Mouse (Mus musculus) midbrain, postnatal 0 days (tissue): ENCODE measurements around the gene Pknox2. TPM values are rescaled to one million over a fixed set of nuclear protein-coding genes. Genes with fewer than 3 reads are reported as not detected.
A peak's percentile ranks its signal among the peaks of the same experiment; 100 is the strongest.

Experiments
- ATAC-seq: fragments of 200-750 bp; cut with Nextera tagmentation; 2 replicates; pipeline ENCODE4 v1.8.0; 2017; ENCODE audit warnings: moderate number of reproducible peaks, mild to moderate bottlenecking, moderate TSS enrichment, moderate library complexity; ENCODE audit not compliant: low FRiP score
- DNase-seq: peaks from one replicate; pipeline ENCODE4 v3.0.0-alpha.2; 2015; ENCODE audit warnings: low spot score
- H3K27ac ChIP-seq: fragments of 300-500 bp; sonication (generic); 2 replicates; pipeline ENCODE4 v1.5.1; 2014; ENCODE audit warnings: low read depth, mild to moderate bottlenecking, low read length, mixed read lengths
- H3K27me3 ChIP-seq: fragments of 300-500 bp; sonication (generic); 2 replicates; pipeline ENCODE4 v1.6.1; 2014; ENCODE audit warnings: low read length, control low read depth, mixed read lengths; ENCODE audit not compliant: insufficient read depth
- H3K36me3 ChIP-seq: fragments of 300-500 bp; sonication (generic); 2 replicates; pipeline ENCODE4 v1.6.1; 2014; ENCODE audit warnings: low read length, control low read depth, mixed read lengths; ENCODE audit not compliant: insufficient read depth
- H3K4me1 ChIP-seq: fragments of 300-500 bp; sonication (generic); 2 replicates; pipeline ENCODE4 v1.6.1; 2014; ENCODE audit warnings: mild to moderate bottlenecking, control low read depth, antibody characterized with exemption, low read length, mixed read lengths; ENCODE audit not compliant: insufficient read depth
- H3K4me2 ChIP-seq: fragments of 300-500 bp; sonication (generic); 2 replicates; pipeline ENCODE4 v1.6.1; 2014; ENCODE audit warnings: low read depth, mild to moderate bottlenecking, low read length, mixed read lengths; ENCODE audit not compliant: poor library complexity, severe bottlenecking
- H3K4me3 ChIP-seq: fragments of 300-500 bp; sonication (generic); 2 replicates; pipeline ENCODE4 v1.5.1; 2014; ENCODE audit warnings: low read depth, mild to moderate bottlenecking, low read length, moderate library complexity
- H3K9ac ChIP-seq: fragments of 300-500 bp; sonication (generic); replicated peaks from 2 replicates; pipeline ENCODE4 v1.6.1; 2014; ENCODE audit warnings: mild to moderate bottlenecking, low read length, moderate library complexity, mixed read lengths; ENCODE audit not compliant: poor library complexity, severe bottlenecking
- H3K9me3 ChIP-seq: fragments of 300-500 bp; sonication (generic); 2 replicates; pipeline ENCODE4 v1.6.1; 2016; ENCODE audit warnings: low read length, control low read depth
- CTCF ChIP-seq: IDR thresholded peaks from 2 replicates; pipeline ENCODE4 v1.5.1; 2016; ENCODE audit warnings: antibody characterized with exemption, mild to moderate bottlenecking
- WGBS: fragments of 180-500 bp; shearing (Covaris S2); extraction: QIAGEN DNeasy Blood & Tissue Kit; methylation state at CpG from one replicate; pipeline ENCODE4 v1.1.7; 2014; 5-methylcytosine and 5-hydroxymethylcytosine counted together
- polyA plus RNA-seq: library from polyadenylated mRNA; unstranded; fragments of >200 nt; fragmentation: Nextera tagmentation; extraction: Ambion mirVana; gene quantifications from 2 replicates; pipeline ENCODE4 v1.2.1, GENCODE M21; 2015
- total RNA-seq: library from RNA; depleted of rRNA; stranded (reverse); fragments of >200 nt; gene quantifications from 2 replicates; pipeline ENCODE4 v1.2.3, GENCODE M21; 2014

The Pknox2 gene
- total and polyA plus RNA-seq, 2 experiments from 2014 or later = 23.6 to 26.6 TPM

- peaks cover 13% of the 10 kb centered on the region for H3K4me1 ChIP-seq
- H3K27me3 ChIP-seq = no peaks in the 10 kb centered on the region
- H3K4me2 ChIP-seq = no peak overlapping the region
- H3K9ac ChIP-seq = no peak overlapping the region
- no peak overlapping the region for H3K27ac ChIP-seq
- no peak for DNase-seq
- no peaks in the 10 kb centered on the region for H3K9me3 ChIP-seq
- H3K4me3 ChIP-seq = no peak overlapping the region
- ATAC-seq = no peak
- TF ChIP-seq CTCF = no peak
- no peaks in the 10 kb centered on the region for H3K36me3 ChIP-seq
- WGBS = 86% methylated on average over 5 of the region's 5 CpGs
These were observed 200.0 kb downstream of the Pknox2 start for GRCm38 (mm10) chr9:36947056-36947694.

- DNase-seq = no peak
- no peak for TF ChIP-seq CTCF
- no peak for ATAC-seq
- no peak overlapping the region; the same call in 1 of the 2 replicates for H3K27ac ChIP-seq
- no peaks in the 10 kb centered on the region for H3K9me3 ChIP-seq
- H3K4me3 ChIP-seq = no peak overlapping the region
- peaks cover 2% of the 10 kb centered on the region; the same call in 1 of the 2 replicates for H3K4me1 ChIP-seq
- 46% methylated on average over 7 of the region's 7 CpGs for WGBS
- H3K27me3 ChIP-seq = no peaks in the 10 kb centered on the region
- H3K9ac ChIP-seq = no peak overlapping the region
- no peaks in the 10 kb centered on the region for H3K36me3 ChIP-seq
- H3K4me2 ChIP-seq = no peak overlapping the region
These were observed 202.4 kb downstream of the Pknox2 start for GRCm38 (mm10) chr9:36944843-36945242.

GRCm38 (mm10) chr9:36942561-36942960, 204.6 kb downstream of the Pknox2 start:
- 79% methylated on average over 2 of the region's 2 CpGs for WGBS
- H3K27me3 ChIP-seq = no peaks in the 10 kb centered on the region
- 0 out of 2 replicates have a peak, but pooled peaks cover 2% of the 10 kb centered on the region for H3K4me1 ChIP-seq
- no peaks in the 10 kb centered on the region for H3K36me3 ChIP-seq
- no peak overlapping the region for H3K27ac ChIP-seq
- no peaks in the 10 kb centered on the region for H3K9me3 ChIP-seq
- TF ChIP-seq CTCF = no peak
- H3K4me2 ChIP-seq = no peak overlapping the region
- H3K9ac ChIP-seq = no peak overlapping the region
- no peak for ATAC-seq
- no peak overlapping the region for H3K4me3 ChIP-seq
- no peak for DNase-seq

- Histone ChIP-seq H3K36me3 (no peaks in the 10 kb centered on the region), H3K9ac (no peak overlapping the region), H3K4me1 (0 out of 2 replicates have a peak, but pooled peaks cover 2% of the 10 kb centered on the region), H3K27ac (no peak overlapping the region), H3K4me2 (no peak overlapping the region), H3K27me3 (no peaks in the 10 kb centered on the region), H3K9me3 (no peaks in the 10 kb centered on the region), H3K4me3 (no peak overlapping the region)
- WGBS = 79% methylated on average over 4 of the region's 4 CpGs
- TF ChIP-seq CTCF = no peak
- ATAC-seq (no peak), DNase-seq (no peak)
These were observed 205.1 kb downstream of the Pknox2 start for GRCm38 (mm10) chr9:36942131-36942530.

- ATAC-seq (no peak), DNase-seq (peak; percentile 56)
- H3K27me3 ChIP-seq = no peaks in the 10 kb centered on the region
- H3K27ac ChIP-seq = no peak overlapping the region
- no peak overlapping the region for H3K4me2 ChIP-seq
- no peaks in the 10 kb centered on the region for H3K36me3 ChIP-seq
- H3K9me3 ChIP-seq = no peaks in the 10 kb centered on the region
- H3K9ac ChIP-seq = no peak overlapping the region
- H3K4me3 ChIP-seq = no peak overlapping the region
- TF ChIP-seq CTCF = peak; percentile 2; the same call in 1 of the 2 replicates
- WGBS = 23% methylated on average over 5 of the region's 5 CpGs
- H3K4me1 ChIP-seq = 0 out of 2 replicates have a peak, but pooled peaks cover 2% of the 10 kb centered on the region
These were observed 205.6 kb downstream of the Pknox2 start for GRCm38 (mm10) chr9:36941565-36941964.

- Histone ChIP-seq H3K4me1 (peaks cover 7% of the 10 kb centered on the region), H3K4me2 (no peak overlapping the region), H3K27ac (peak overlapping the region; percentile 43), H3K9me3 (no peaks in the 10 kb centered on the region), H3K36me3 (no peaks in the 10 kb centered on the region), H3K9ac (no peak overlapping the region), H3K27me3 (no peaks in the 10 kb centered on the region), H3K4me3 (no peak overlapping the region)
- peak; percentile 25 for DNase-seq
- WGBS = 39% methylated on average over 8 of the region's 8 CpGs
- TF ChIP-seq CTCF = no peak
- ATAC-seq = 0 out of 2 replicates have a peak, but pooled peaks have one; percentile 17
These were observed 208.6 kb downstream of the Pknox2 start for GRCm38 (mm10) chr9:36938601-36939078.
